Mouse (Mus musculus): ENCODE measurements around the gene Tmed2. TPM values are rescaled to one million over a fixed set of nuclear protein-coding genes. Genes with fewer than 3 reads are reported as not detected.
"Not testable (repeated sequence)": the region's sequence is repeated elsewhere in the genome, so short reads cannot be mapped to it uniquely, and the experiment has no call there.

Gene Tmed2
- total RNA-seq, 2 experiments from 2014 or later = 119 to 123 TPM

DNA sequence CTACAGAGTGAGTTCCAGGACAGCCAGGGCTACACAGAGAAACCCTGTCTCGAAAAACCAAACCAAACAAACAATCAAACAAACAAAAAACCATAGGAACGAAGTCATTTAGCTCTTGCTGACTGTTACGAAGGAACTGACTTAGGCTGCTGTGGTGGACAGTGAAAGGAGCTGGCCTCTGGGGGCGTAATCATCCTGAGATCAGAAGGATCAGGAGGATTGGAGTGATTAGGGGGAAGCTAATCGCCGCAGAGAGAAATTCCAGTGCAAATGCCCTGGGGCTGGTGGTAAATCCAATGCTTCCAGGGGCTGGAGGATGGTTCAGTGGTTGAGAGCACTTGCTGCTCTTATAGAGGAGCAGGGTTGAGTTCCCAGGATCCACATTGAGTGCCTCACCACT lies 13.1 kb downstream of the Tmed2 start:
- intact Hi-C loops (cut with DNase I) = no loop called here
- no peak for DNase-seq

DNA sequence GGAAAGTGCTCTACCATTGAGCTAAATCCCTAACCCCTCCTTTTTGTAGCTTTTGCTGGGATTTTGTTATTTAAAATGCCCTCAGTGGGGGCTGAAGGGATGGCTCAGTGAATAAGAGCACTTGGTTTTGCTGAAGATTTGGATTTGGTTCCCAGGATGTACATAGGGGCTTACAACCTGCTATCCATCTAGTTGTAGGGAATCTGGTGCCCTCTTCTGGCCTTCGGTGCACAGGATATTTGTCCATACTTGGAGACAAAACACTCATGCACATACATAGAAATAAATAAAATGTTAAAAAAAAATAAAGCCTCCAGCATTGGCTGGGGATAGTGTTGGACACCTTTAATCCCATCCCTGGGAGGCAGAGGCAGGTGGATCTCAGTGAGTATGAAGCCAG lies 14.7 kb downstream of the Tmed2 start:
- no peak for DNase-seq
- intact Hi-C loops (cut with DNase I) = no loop called here

DNA sequence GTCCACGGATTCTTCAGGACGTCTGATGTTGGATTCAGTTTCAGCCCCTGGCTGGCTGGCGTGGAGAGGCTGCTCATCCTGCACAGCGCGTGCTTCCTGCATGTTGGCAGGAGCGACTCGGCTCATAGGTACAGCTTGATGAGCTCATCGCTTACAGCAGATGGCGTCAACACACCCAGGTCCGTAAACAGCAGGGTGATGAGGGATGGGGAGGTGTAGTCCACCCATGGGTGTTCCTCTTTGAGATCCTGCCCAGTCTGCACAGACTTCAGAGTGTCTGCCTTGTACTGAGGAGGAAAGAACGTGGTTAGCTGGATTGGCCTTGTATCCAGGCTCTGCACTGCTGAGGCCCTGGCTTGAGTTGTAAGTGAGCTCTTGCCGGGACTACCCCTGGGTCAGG lies 30.6 kb downstream of the Tmed2 start:
- DNase-seq = no peak

DNA sequence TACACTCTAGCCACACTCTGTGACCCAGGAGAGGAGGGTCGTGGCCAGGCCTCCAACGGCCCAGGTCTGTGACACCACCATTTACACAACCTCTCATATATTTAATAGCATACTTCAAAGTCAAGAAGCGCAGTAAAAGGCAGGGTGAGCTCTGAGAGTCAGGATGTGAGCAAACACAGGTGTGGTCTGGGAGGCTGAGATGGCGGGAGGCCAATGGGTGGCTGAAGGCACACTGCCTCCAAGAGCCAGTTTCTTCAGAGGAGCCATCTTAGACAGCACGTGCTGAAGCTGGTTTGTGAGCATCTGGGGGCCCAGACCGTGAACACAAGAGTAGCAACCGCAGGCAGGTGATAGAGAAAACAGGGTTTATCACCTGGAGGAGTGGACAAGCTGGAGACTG lies 35.0 kb downstream of the Tmed2 start:
- intact Hi-C loops (cut with DNase I) = no loop called here
- DNase-seq = no peak

More for the DNA sequence above, 30.6 kb downstream of the Tmed2 start:
- intact Hi-C loops (cut with DNase I) = no loop called here

DNA sequence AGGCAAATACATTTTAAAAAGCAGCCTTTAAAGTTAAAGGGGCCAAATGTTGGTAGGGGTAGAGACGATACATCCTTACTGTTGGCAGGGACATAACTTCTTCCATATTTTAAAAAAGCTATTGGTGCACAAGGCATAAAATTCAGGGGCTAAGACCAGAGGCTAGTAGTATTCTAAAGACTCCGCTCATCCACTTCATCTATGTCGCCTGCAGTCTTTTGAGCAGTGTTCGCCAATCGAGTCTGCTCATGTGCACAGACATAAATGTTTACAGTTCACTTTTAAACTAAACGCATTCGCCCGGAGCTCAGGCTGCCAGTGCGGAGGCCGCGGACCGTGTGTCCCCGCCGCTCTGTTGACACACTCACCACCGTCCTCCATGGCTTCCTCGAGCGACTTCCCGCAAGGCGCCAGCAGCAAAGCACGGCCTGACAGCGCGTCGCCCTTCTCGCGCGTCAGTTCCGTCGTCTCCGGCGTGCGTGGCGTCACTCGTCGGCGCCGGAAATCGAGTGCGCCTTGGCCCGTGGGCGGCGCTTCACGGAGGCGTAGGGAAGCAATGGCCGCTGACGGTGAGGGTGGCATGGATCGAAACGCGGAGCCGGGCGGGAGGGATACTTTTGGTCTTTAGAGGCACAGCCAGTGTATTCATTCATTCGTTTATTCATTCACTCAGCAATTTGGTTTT lies 38.3 kb downstream of the Tmed2 start, which contains the start of the genes Eif2b1 and Gtf2h3:
Gene Eif2b1, minus strand, starts transcription at position 499 of the 685 bp plus-strand sequence.
Gene Gtf2h3, plus strand, starts transcription at position 508 of the 685 bp plus-strand sequence.
- intact Hi-C loops (cut with DNase I) = no loop called here
- DNase-seq = peak; percentile 93

DNA sequence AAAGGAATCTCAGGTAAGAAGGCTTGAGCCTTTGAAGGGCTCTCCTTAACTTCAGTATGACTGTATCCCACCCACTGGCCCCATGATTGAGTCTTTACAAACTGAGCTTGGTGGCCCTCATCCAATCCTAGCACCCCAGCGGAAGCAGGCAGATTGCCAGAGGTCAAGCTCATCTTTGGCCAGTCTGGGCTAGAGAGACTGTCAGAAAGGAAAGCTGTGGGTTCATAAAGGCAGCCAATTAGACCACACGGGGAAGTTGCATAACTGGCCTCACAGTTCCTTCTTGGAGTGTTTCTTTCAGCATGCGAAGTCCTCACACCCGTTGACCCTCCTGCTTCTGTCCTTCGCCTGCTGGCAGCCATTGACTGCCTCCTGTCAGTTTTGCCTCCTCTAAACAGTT lies 42.0 kb downstream of the Tmed2 start:
- intact Hi-C loops (cut with DNase I) = no loop called here

DNA sequence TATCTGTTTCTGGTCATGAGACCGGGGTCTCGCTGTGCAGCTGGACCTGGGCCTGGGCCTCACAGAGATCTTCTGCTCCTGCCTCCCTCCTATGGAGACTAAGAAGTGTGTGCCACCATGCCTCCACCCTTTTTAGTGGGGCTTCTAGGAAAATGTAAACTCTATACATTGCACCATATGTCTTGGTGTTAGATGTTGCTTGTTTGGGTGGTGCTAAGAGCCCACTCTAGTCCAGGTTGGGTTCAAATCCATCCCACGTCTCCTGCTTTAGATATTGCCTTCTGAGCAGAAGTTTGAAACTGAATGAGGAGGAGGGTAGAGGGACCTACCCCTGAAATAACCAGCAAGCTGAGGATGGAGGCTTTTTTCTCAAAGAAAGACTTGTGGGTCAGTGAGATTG lies 52.3 kb downstream of the Tmed2 start:
- DNase-seq = no peak
- intact Hi-C loops (cut with DNase I) = no loop called here

More for the DNA sequence above, 42.0 kb downstream of the Tmed2 start:
- DNase-seq = no peak

DNA sequence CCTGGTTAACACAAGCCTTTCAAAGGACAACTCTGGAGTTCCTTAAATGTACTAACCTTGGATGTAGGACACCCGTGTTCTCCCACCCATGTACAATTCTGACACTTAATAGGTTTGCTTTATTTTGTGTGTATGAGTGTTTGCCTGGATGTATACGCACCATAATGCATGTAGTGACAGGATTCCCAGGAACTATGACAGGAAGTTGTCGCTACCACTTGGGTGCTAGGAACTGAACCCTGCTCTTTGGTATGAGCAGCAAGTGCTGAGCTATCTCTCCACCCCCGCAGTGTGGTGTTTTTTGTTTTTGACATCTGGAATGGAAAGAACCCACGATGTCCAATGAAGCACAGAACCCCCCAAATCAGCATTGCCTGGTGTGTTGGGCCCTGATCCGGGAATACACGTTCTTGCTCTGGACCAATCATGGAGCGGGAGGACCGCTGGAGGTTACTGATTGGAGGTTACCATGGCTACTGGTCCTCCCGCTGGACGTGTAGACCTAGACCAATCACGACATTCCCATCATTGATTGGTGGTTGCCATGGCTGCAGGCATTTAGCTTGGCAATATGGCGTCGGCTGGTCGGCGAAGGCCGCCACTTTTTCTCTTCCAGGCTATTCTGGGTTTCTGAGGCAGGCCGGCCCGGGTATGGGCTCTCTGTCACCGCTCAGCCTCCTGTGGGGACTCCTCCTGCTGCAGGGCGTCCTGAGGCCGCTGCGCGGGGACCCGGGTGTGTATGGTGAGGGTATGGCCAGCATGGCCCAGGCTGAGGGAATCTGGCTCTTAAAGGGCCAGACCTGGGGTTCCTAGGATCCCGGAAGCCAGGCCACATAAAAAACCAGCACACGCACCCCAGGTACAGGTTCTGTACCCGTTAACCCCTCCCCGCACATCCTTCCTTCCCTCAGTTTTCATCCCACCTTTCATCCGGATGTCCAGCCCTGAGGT lies 58.0 kb downstream of the Tmed2 start:
- intact Hi-C loops (cut with DNase I) = no loop called here

DNA sequence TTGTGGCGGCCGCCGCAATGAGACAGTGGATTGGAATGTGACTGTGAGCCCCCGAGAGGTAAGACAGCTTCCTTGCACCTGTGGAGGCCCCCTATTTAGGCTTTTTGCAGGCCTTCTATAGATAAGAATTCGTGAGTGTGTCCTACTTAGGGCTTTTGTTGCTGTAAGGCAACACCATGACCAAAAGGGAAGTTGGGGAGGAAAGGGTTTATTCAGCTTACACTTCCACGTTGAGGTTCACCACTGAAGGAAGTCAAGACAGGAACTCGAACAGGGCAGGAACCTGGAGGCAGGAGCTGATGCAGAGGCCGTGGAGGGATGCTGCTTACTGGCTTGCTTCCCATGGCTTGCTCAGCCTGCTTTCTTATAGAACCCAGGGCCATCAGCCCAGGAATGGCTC lies 59.2 kb downstream of the Tmed2 start:
- intact Hi-C loops (cut with DNase I); DNase-seq: not testable (repeated sequence)

More for the DNA sequence above, 58.0 kb downstream of the Tmed2 start:
- peak; percentile 94 for DNase-seq

Other genes with a start within 250 kb of the Tmed2 start
- gene Mphosph9, start 212.7 kb upstream of the Tmed2 start, total RNA-seq (2021) = 10 to 100 TPM; 17.9 to 26.7 TPM
- gene 2810006K23Rik, start 212.6 kb upstream of the Tmed2 start, total RNA-seq (2021) = 10 to 100 TPM in 1 of 2 experiments, 1 to 10 TPM in 1; 8.6 to 11.1 TPM
- gene Cdk2ap1, start 177.6 kb upstream of the Tmed2 start, total RNA-seq (2021) = 100 to 1,000 TPM; 112 to 119 TPM
- 100 to 1,000 TPM; 126 to 131 TPM for gene Sbno1, start 114.7 kb upstream of the Tmed2 start, total RNA-seq (2021)
- gene Kmt5a, start 100.8 kb upstream of the Tmed2 start, total RNA-seq (2021) = 10 to 100 TPM; 45.2 to 55.7 TPM
- 10 to 100 TPM; 19.0 to 20.5 TPM for gene Rilpl2, start 62.3 kb upstream of the Tmed2 start, total RNA-seq (2021)
- 10 to 100 TPM; 26.4 to 33.6 TPM for gene Snrnp35, start 57.6 kb upstream of the Tmed2 start, total RNA-seq (2021)
- gene Rilpl1, start 9.3 kb upstream of the Tmed2 start, total RNA-seq (2021) = 10 to 100 TPM; 15.0 to 16.6 TPM
- 10 to 100 TPM; 27.5 to 30.8 TPM for gene Ddx55, start 12.2 kb downstream of the Tmed2 start, total RNA-seq (2021)
- 10 to 100 TPM; 44.4 to 46.9 TPM for gene Eif2b1, start 38.4 kb downstream of the Tmed2 start, total RNA-seq (2021)
- 10 to 100 TPM; 36.3 to 37.1 TPM for gene Gtf2h3, start 38.4 kb downstream of the Tmed2 start, total RNA-seq (2021)
- gene Atp6v0a2, start 87.9 kb downstream of the Tmed2 start, total RNA-seq (2021) = 10 to 100 TPM; 36.2 to 39.8 TPM
- 1 to 10 TPM in 1 of 2 experiments, under 1 TPM in 1; 0.76 to 1.1 TPM for gene Dnah10, start 184.4 kb downstream of the Tmed2 start, total RNA-seq (2021)

All from left cerebral cortex, postnatal 4 days (tissue).